Mouse (Mus musculus): ENCODE measurements around the gene Snd1. TPM values are rescaled to one million over a fixed set of nuclear protein-coding genes. Genes with fewer than 3 reads are reported as not detected.

Gene Snd1
- total RNA-seq, 2 experiments from 2014 or later = 19.8 to 24.8 TPM

GRCm38 (mm10) chr6:28766622-28767021 is 291.7 kb downstream of the Snd1 start:
- ATAC-seq (replicated peaks; ENCODE audit: low FRiP score, poor library complexity, severe bottlenecking) = no peak

- no peak for ATAC-seq (replicated peaks; ENCODE audit: low FRiP score, poor library complexity, severe bottlenecking)
Observed at GRCm38 (mm10) chr6:28767891-28768481, 293.0 kb downstream of the Snd1 start.

GRCm38 (mm10) chr6:28771331-28771730 is 296.4 kb downstream of the Snd1 start:
- ATAC-seq (replicated peaks; ENCODE audit: low FRiP score, poor library complexity, severe bottlenecking) = no peak

- ATAC-seq (replicated peaks; ENCODE audit: low FRiP score, poor library complexity, severe bottlenecking) = no peak
Observed at GRCm38 (mm10) chr6:28781696-28782095, 306.8 kb downstream of the Snd1 start.

GRCm38 (mm10) chr6:28783082-28783647 is 308.2 kb downstream of the Snd1 start:
- ATAC-seq (replicated peaks; ENCODE audit: low FRiP score, poor library complexity, severe bottlenecking) = no peak

- ATAC-seq (replicated peaks; ENCODE audit: low FRiP score, poor library complexity, severe bottlenecking) = no peak
Observed at GRCm38 (mm10) chr6:28783953-28784352, 309.0 kb downstream of the Snd1 start.

- no peak for ATAC-seq (replicated peaks; ENCODE audit: low FRiP score, poor library complexity, severe bottlenecking)
Observed at GRCm38 (mm10) chr6:28785770-28786169, 310.8 kb downstream of the Snd1 start.

- ATAC-seq (replicated peaks; ENCODE audit: low FRiP score, poor library complexity, severe bottlenecking) = no peak
Observed at GRCm38 (mm10) chr6:28787133-28787532, 312.2 kb downstream of the Snd1 start.

GRCm38 (mm10) chr6:28789685-28790084 is 314.7 kb downstream of the Snd1 start:
- ATAC-seq (replicated peaks; ENCODE audit: low FRiP score, poor library complexity, severe bottlenecking) = no peak

GRCm38 (mm10) chr6:28791183-28791582 is 316.2 kb downstream of the Snd1 start:
- no peak for ATAC-seq (replicated peaks; ENCODE audit: low FRiP score, poor library complexity, severe bottlenecking)

- no peak for ATAC-seq (replicated peaks; ENCODE audit: low FRiP score, poor library complexity, severe bottlenecking)
Observed at GRCm38 (mm10) chr6:28791809-28792208, 316.9 kb downstream of the Snd1 start.

- ATAC-seq (replicated peaks; ENCODE audit: low FRiP score, poor library complexity, severe bottlenecking) = no peak
Observed at GRCm38 (mm10) chr6:28795380-28795779, 320.4 kb downstream of the Snd1 start.

- no peak for ATAC-seq (replicated peaks; ENCODE audit: low FRiP score, poor library complexity, severe bottlenecking)
Observed at GRCm38 (mm10) chr6:28795792-28796515, 321.0 kb downstream of the Snd1 start.

- ATAC-seq (replicated peaks; ENCODE audit: low FRiP score, poor library complexity, severe bottlenecking) = no peak
Observed at GRCm38 (mm10) chr6:28799818-28800217, 324.9 kb downstream of the Snd1 start.

- ATAC-seq (replicated peaks; ENCODE audit: low FRiP score, poor library complexity, severe bottlenecking) = no peak
Observed at GRCm38 (mm10) chr6:28800976-28801375, 326.0 kb downstream of the Snd1 start.

- ATAC-seq (replicated peaks; ENCODE audit: low FRiP score, poor library complexity, severe bottlenecking) = no peak
Observed at GRCm38 (mm10) chr6:28803678-28804279, 328.8 kb downstream of the Snd1 start.

- no peak for ATAC-seq (replicated peaks; ENCODE audit: low FRiP score, poor library complexity, severe bottlenecking)
Observed at GRCm38 (mm10) chr6:28804751-28805150, 329.8 kb downstream of the Snd1 start.

- ATAC-seq (replicated peaks; ENCODE audit: low FRiP score, poor library complexity, severe bottlenecking) = no peak
Observed at GRCm38 (mm10) chr6:28813057-28813456, 338.1 kb downstream of the Snd1 start.

- ATAC-seq (replicated peaks; ENCODE audit: low FRiP score, poor library complexity, severe bottlenecking) = no peak
Observed at GRCm38 (mm10) chr6:28814895-28815294, 340.0 kb downstream of the Snd1 start.

GRCm38 (mm10) chr6:28817039-28817438 is 342.1 kb downstream of the Snd1 start:
- no peak for ATAC-seq (replicated peaks; ENCODE audit: low FRiP score, poor library complexity, severe bottlenecking)

Measured in erythroblast, adult 5-6 weeks (primary cell).